Mouse (Mus musculus) testis, adult 2 months (tissue): Measurements from ENCODE around the gene Parp16.

Experiments used
- CTCF ChIP-seq: fragments of 200-500 bp; IDR thresholded peaks from 2 replicates; pipeline ENCODE4 v1.5.1; 2012; ENCODE audit warnings: low read depth, mild to moderate bottlenecking, inconsistent platforms, low read length, moderate library complexity; ENCODE audit not compliant: control insufficient read depth, insufficient read depth, insufficient replicate concordance
- POLR2A ChIP-seq: fragments of 200-500 bp; IDR thresholded peaks from 2 replicates; pipeline ENCODE4 v1.6.1; 2012; ENCODE audit warnings: low read depth, mild to moderate bottlenecking, inconsistent platforms, low read length, moderate library complexity; ENCODE audit not compliant: control insufficient read depth

GRCm38 (mm10) chr9:65156604-65157003 is 38.5 kb upstream of the Parp16 start:
- TF ChIP-seq POLR2A (no peak), CTCF (no peak)
